Mouse (Mus musculus) left cerebral cortex, postnatal 14 days (tissue): Measurements from ENCODE around the gene Sardh. TPM values are rescaled to one million over a fixed set of nuclear protein-coding genes. Genes with fewer than 3 reads are reported as not detected.

Experiments used
- total RNA-seq, 2 experiments: library from RNA; stranded (reverse); gene quantifications; 2 replicates each; pipeline ENCODE4 v1.2.3; 2021

The Sardh gene
- total RNA-seq, 2 experiments from 2014 or later, result 11.1 to 12.9 TPM

Other genes starting within 250 kb of the Sardh start
- 10 to 100 TPM; 50.4 to 51.0 TPM for gene Cacfd1, start 238.4 kb downstream of the Sardh start, total RNA-seq
- 10 to 100 TPM; 44.8 to 49.1 TPM for gene Slc2a6, start 220.3 kb downstream of the Sardh start, total RNA-seq
- gene Mymk, start 176.2 kb downstream of the Sardh start, total RNA-seq, result 1 to 10 TPM in 1 of 2 experiments, under 1 TPM in 1; 0.92 to 1.1 TPM
- gene Adamtsl2, start 169.0 kb downstream of the Sardh start, total RNA-seq, result 10 to 100 TPM; 27.4 to 29.3 TPM
- 100 to 1,000 TPM; 142 to 143 TPM for gene Fam163b, start 105.8 kb downstream of the Sardh start, total RNA-seq
- gene Dbh, start 83.1 kb downstream of the Sardh start, total RNA-seq, result 1 to 10 TPM; 1.3 to 1.8 TPM
- gene Vav2, start 178.7 kb upstream of the Sardh start, total RNA-seq, result 10 to 100 TPM; 15.9 to 18.9 TPM
- gene Brd3os, start 194.0 kb upstream of the Sardh start, total RNA-seq, result 10 to 100 TPM; 27.9 to 28.5 TPM